Mouse (Mus musculus) cerebellum, adult 2 months (tissue): ENCODE measurements around the gene Atp13a3.

ENCODE experiments used
- CTCF ChIP-seq: fragments of 200-500 bp; IDR thresholded peaks from 2 replicates; pipeline ENCODE4 v1.5.1; 2011; ENCODE audit warnings: low read depth, mild to moderate bottlenecking, control low read depth, low read length, moderate library complexity, borderline replicate concordance; ENCODE audit not compliant: insufficient read depth
- POLR2A ChIP-seq: fragments of 200-500 bp; IDR thresholded peaks from 2 replicates; pipeline ENCODE4 v1.6.1; 2011; ENCODE audit warnings: low read length, control low read depth, borderline replicate concordance; ENCODE audit not compliant: insufficient read depth

DNA sequence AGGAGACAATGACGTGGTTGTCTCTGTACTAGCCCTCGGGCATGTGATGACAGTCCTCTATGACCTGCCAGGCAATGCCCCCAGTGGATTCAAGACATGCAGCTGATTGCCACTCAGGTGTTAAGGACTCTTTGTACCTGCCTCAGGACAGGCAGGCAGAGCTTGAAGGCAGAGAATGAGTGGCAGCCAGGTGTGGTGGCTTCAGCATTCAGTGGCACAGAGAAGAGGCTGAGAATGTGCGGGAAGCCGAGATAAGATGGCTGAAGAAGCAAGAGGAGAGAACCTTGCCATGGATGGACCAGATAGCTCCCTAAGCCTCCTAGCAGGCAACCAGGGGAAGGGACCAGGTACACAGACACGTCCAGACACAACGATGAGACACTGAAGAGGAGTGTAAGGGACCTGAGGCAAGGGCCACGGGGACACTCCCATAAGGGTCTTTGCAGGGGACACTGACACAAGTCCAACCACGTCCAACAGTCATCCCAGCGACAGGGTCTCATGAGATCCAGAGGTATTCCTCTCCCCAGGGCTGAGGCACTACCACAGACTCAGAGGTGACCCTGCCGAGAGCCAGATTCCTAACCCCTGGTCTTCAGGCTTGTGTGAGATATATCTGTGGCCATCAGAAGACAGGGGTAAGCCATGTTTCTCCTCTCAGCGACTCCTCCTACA lies 109.0 kb downstream of the Atp13a3 start:
- no peak for TF ChIP-seq POLR2A
- TF ChIP-seq CTCF: no peak
